Mouse (Mus musculus): ENCODE measurements around the gene Myh9.

GRCm38 (mm10) chr15:77745081-77745480, 96.9 kb downstream of the Myh9 start:
- TF ChIP-seq ZC3H11A (IDR thresholded peaks at IDR 0.05; ENCODE audit: borderline replicate concordance, low read depth, low read length): no peak
- TF ChIP-seq MAFK (IDR thresholded peaks at IDR 0.05; ENCODE audit: insufficient read depth, low read depth, low read length): no peak
- no peak for TF ChIP-seq CHD2 (IDR thresholded peaks at IDR 0.05; ENCODE audit: low read depth, low read length)
- TF ChIP-seq ZNF384 (IDR thresholded peaks at IDR 0.05; ENCODE audit: low read depth, low read length): no peak

All from ES-E14 (cell line).